Mouse (Mus musculus): ENCODE measurements at regions not wholly inside any gene's neighbourhood (a gene's known extent, or its start where the extent isn't known, plus 50 kb on each side); places are given as distances from the start of the nearest gene placed in this dataset.

GRCm38 (mm10) chr9:66646226-66646625 is 53.3 kb upstream of the Usp3 start:
- DNase-seq (ENCODE audit: low spot score), result peak; percentile 92

GRCm38 (mm10) chr9:66651306-66651705 is 58.4 kb upstream of the Usp3 start:
- no peak for DNase-seq (ENCODE audit: low spot score)

- DNase-seq (ENCODE audit: low spot score), result no peak
These were observed 56.2 kb upstream of the Car12 start for GRCm38 (mm10) chr9:66657116-66657758.

- DNase-seq (ENCODE audit: low spot score), result no peak
These were observed 54.7 kb upstream of the Car12 start for GRCm38 (mm10) chr9:66658707-66659242.

GRCm38 (mm10) chr9:66659781-66660445 is 53.6 kb upstream of the Car12 start:
- DNase-seq (ENCODE audit: low spot score), result no peak

GRCm38 (mm10) chr9:66661596-66661995 is 51.9 kb upstream of the Car12 start:
- DNase-seq (ENCODE audit: low spot score), result no peak

- DNase-seq (ENCODE audit: low spot score), result no peak
These were observed 51.0 kb upstream of the Car12 start for GRCm38 (mm10) chr9:66662443-66662842.
